Mouse (Mus musculus) cortical plate, adult 2 months (tissue): Measurements from ENCODE around the gene Cope.

Experiments used
- CTCF ChIP-seq: fragments of 200-500 bp; IDR thresholded peaks from 2 replicates; pipeline ENCODE4 v1.5.1; 2011; ENCODE audit warnings: mild to moderate bottlenecking, control low read depth, low read length; ENCODE audit not compliant: insufficient read depth; ENCODE audit errors: extremely low read depth
- POLR2A ChIP-seq: fragments of 200-500 bp; IDR thresholded peaks from 2 replicates; pipeline ENCODE4 v1.6.1; 2011; ENCODE audit warnings: mild to moderate bottlenecking, low read length, control low read depth; ENCODE audit not compliant: insufficient read depth; ENCODE audit errors: extremely low read depth

DNA sequence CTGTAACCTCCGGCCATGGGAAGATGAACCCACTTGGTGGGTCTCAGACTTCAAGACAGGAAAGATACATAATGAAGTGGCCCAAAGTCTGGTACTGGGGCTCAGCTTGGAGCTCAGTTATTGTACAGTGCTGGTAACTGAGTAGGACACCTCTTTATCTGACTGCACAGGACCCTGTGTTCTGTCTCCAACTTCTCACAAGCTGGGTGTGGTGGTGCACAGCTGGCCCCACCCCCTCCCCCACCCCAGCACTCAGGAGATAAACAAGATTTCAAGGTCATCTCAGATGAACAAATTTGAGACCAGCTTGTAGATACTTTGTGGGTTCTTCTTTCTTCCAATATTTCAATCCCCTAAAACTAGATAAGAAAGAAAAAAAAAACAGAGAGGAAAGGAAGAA is 53.8 kb downstream of the Cope start:
- TF ChIP-seq CTCF = no peak
- TF ChIP-seq POLR2A = no peak
